Mouse (Mus musculus) adrenal gland, postnatal 14 days (tissue): ENCODE measurements around the gene Oit3. TPM values are rescaled to one million over a fixed set of nuclear protein-coding genes. Genes with fewer than 3 reads are reported as not detected.

ENCODE experiments used
- DNase-seq: peaks from one replicate; pipeline ENCODE4 v3.0.0; 2021; ENCODE audit warnings: mixed read lengths
- long read RNA-seq, 2 experiments: library from polyadenylated mRNA; stranded (forward); transcript quantifications; one replicate each; pipeline ENCODE4 v2.0.0; 2021
- total RNA-seq: library from RNA; stranded (reverse); gene quantifications from 2 replicates; pipeline ENCODE4 v1.2.3, GENCODE M21; 2021

The Oit3 gene
- 5.9 and 6.9 TPM in 2 replicates for total RNA-seq
- long read RNA-seq, experiment 1, partial matches to known transcripts, result 2 of 5 reads
- long read RNA-seq, experiment 1, other reads (novel, unspliced or antisense), result 0 of 5 reads
- long read RNA-seq, experiment 2, partial matches to known transcripts, result 0 of 2 reads
- long read RNA-seq, experiment 2, other reads (novel, unspliced or antisense), result 0 of 2 reads

- DNase-seq, result no peak
These were observed at the start of gene Oit3 for GRCm38 (mm10) chr10:59441735-59442134. Gene Oit3 (minus strand): TSS chr10:59441778.

- DNase-seq, result peak; percentile 29
These were observed 49.3 kb upstream of the Oit3 start for GRCm38 (mm10) chr10:59490920-59491319.

GRCm38 (mm10) chr10:59489411-59489810 lies 47.8 kb upstream of the Oit3 start:
- no peak for DNase-seq

- DNase-seq, result no peak
These were observed 45.8 kb upstream of the Oit3 start for GRCm38 (mm10) chr10:59487351-59487750.

GRCm38 (mm10) chr10:59484318-59484717 lies 42.7 kb upstream of the Oit3 start:
- DNase-seq, result no peak

- DNase-seq, result no peak
These were observed 39.8 kb upstream of the Oit3 start for GRCm38 (mm10) chr10:59481381-59481780.

- DNase-seq, result no peak
These were observed 28.9 kb upstream of the Oit3 start for GRCm38 (mm10) chr10:59470451-59470850.

- DNase-seq, result no peak
These were observed 25.7 kb upstream of the Oit3 start for GRCm38 (mm10) chr10:59467297-59467696.

- no peak for DNase-seq
These were observed 25.0 kb upstream of the Oit3 start for GRCm38 (mm10) chr10:59466626-59467025.

GRCm38 (mm10) chr10:59465546-59465945 lies 24.0 kb upstream of the Oit3 start:
- DNase-seq, result no peak

- DNase-seq, result no peak
These were observed 20.7 kb upstream of the Oit3 start for GRCm38 (mm10) chr10:59462307-59462706.

GRCm38 (mm10) chr10:59459767-59460166 lies 18.2 kb upstream of the Oit3 start:
- DNase-seq, result no peak

- DNase-seq, result no peak
These were observed 13.1 kb upstream of the Oit3 start for GRCm38 (mm10) chr10:59454631-59455030.

GRCm38 (mm10) chr10:59451839-59452238 lies 10.3 kb upstream of the Oit3 start:
- peak; percentile 42 for DNase-seq

- no peak for DNase-seq
These were observed 6.0 kb upstream of the Oit3 start for GRCm38 (mm10) chr10:59447546-59447945.

GRCm38 (mm10) chr10:59446911-59447437 lies 5.4 kb upstream of the Oit3 start:
- DNase-seq, result peak; percentile 29

GRCm38 (mm10) chr10:59444635-59445034 lies 3.1 kb upstream of the Oit3 start:
- no peak for DNase-seq

- DNase-seq, result no peak
These were observed 2.5 kb upstream of the Oit3 start for GRCm38 (mm10) chr10:59444106-59444505.

- peak; percentile 78 for DNase-seq
These were observed 1.6 kb upstream of the Oit3 start for GRCm38 (mm10) chr10:59443212-59443611.

- DNase-seq, result no peak
These were observed 1.4 kb downstream of the Oit3 start for GRCm38 (mm10) chr10:59440177-59440576.

- DNase-seq, result peak; percentile 77
These were observed 2.1 kb downstream of the Oit3 start for GRCm38 (mm10) chr10:59439508-59439931.

GRCm38 (mm10) chr10:59438651-59439050 lies 2.9 kb downstream of the Oit3 start:
- DNase-seq, result no peak

GRCm38 (mm10) chr10:59435746-59436145 lies 5.8 kb downstream of the Oit3 start:
- no peak for DNase-seq

- peak; percentile 48 for DNase-seq
These were observed 10.8 kb downstream of the Oit3 start for GRCm38 (mm10) chr10:59430701-59431218.
